Comparison of ENCODE assay signal across 9 mouse cellular contexts in the genomic region with DNA sequence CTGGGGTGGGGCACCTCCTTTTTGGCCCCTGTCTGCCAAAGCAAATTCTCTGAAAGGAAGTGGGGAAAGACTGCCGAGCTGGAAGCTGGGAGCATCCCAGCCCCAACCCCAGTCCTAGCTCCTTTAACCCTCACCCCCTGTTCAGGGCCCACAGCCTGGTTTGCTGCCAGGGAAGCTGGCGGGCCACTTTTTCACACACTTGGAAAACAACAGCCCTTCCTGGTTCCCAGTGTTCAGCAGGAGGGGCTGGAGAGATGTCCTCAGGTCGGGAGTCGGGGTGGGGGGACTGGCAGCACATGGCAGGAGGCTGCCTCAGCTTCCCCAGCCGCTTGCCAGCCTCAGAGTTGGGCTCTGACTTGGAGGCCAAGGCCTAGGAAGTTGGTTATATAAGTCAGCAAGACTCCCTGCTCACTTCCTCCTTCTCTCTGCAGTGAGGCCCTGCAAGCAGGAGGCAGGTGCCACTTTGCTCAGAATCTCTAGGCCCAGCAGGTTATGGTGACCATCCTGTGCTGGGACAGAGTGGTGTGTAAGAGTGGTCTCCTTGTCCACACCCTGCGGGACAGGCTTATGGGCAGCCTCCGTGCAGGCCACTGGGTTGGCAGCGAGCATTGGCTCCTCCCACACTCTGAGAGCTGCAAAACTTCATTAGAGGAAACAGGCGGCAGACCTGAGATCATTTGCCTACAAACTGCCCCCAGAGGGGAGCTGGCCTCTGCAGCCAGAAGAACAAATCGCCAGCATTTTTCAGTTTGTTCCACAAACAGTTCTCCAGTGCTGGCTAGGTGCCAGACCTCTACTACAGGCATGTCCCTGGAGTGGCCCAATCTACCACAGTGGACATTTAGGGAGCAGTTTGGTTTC. TPM values are rescaled to one million over a fixed set of nuclear protein-coding genes. Genes with fewer than 3 reads are reported as not detected.
A peak's percentile ranks its signal among the peaks of the same experiment; 100 is the strongest.
DNase-seq lines count a peak whose midpoint lies in the region; TF ChIP-seq lines count a peak whose summit lies in the region.
"Had no signal": no experiment of that assay in that cellular context is flagged by ENCODE, and none has a peak within 500 bp of the region (broad histone marks: within the 10 kb centered on the region; RNA-seq: fewer than 3 reads in every experiment).

No protein-coding gene starts in this region.

- TF ChIP-seq CTCF in kidney, adult 2 months (conservative IDR thresholded peaks at IDR 0.05; ENCODE audit: insufficient read depth, insufficient read length, low read depth, low read length), result no peak

- peaks cover 52% of the 10 kb centered on the region for H3K4me1 ChIP-seq in heart, embryonic 10.5 days
- peaks cover 26% of the 10 kb centered on the region for H3K4me1 ChIP-seq in kidney, adult 2 months (ENCODE audit: control insufficient read depth, insufficient read depth, low read length)

- peaks cover 12% of the 10 kb centered on the region; the same call in 1 of the 2 replicates for H3K36me3 ChIP-seq in heart, embryonic 10.5 days
- no peaks in the 10 kb centered on the region for H3K36me3 ChIP-seq in kidney, adult 2 months (ENCODE audit: control insufficient read depth, insufficient read depth, low read length)

- TF ChIP-seq POLR2A in kidney, adult 2 months (IDR thresholded peaks at IDR 0.05; ENCODE audit: low read depth, low read length), result peak; percentile 38

- peak; percentile 93 for DNase-seq in A20 (ENCODE audit: low read depth, low spot score)
- peak; percentile 84 for DNase-seq in MN1 (ENCODE audit: low spot score)
- peak; percentile 59 for DNase-seq in embryo, embryonic 11 days
- DNase-seq in heart, embryonic 10.5 days (ENCODE audit: low spot score), result peak; percentile 84
- peak; percentile 91 for DNase-seq in kidney, adult 2 months
- peak; percentile 82 to 87 for DNase-seq in lung, adult 18-20 months
- peak; percentile 61 for DNase-seq in ovary, postnatal 14 days (ENCODE audit: low spot score)
- peak; percentile 47 for DNase-seq in yolk sac, embryonic 10.5 days (ENCODE audit: low spot score)

- WGBS in heart, embryonic 10.5 days, result 39% methylated on average over 10 of the region's 10 CpGs
- 10% methylated on average over 10 of the region's 10 CpGs for WGBS in kidney, adult 2 months

- H3K27me3 ChIP-seq in heart, embryonic 10.5 days (ENCODE audit: insufficient read depth, poor library complexity, severe bottlenecking), result no peaks in the 10 kb centered on the region
- H3K27me3 ChIP-seq in kidney, adult 2 months (replicated peaks; ENCODE audit: control insufficient read depth, insufficient read depth, low read length), result no peaks in the 10 kb centered on the region

- peak overlapping the region; percentile 84 for H3K27ac ChIP-seq in heart, embryonic 10.5 days
- peak overlapping the region; percentile 100 for H3K27ac ChIP-seq in kidney, adult 2 months (ENCODE audit: insufficient read depth, low read depth, low read length)

- no peaks in the 10 kb centered on the region for H3K9me3 ChIP-seq in heart, embryonic 10.5 days

- H3K4me3 ChIP-seq in heart, embryonic 10.5 days, result peak overlapping the region; percentile 5; the same call in 1 of the 2 replicates
- H3K4me3 ChIP-seq in kidney, adult 2 months (ENCODE audit: insufficient read depth, low read depth, low read length), result no peak overlapping the region
- H3K4me3 ChIP-seq: erythroblast, embryonic 14.5 days had no signal

RNA-seq across cellular contexts. Expression of a gene that starts 10.8 kb away (rescaled TPM):
- polyA plus RNA-seq in heart, embryonic 10.5 days (2016; fragmentation: Nextera tagmentation; extraction: Ambion mirVana), result 13.1 and 17.9 TPM in 2 replicates
- 47.1 and 48.8 TPM in 2 replicates for polyA plus RNA-seq in kidney, adult 2 months (2012; rRNA removed)
